Mouse (Mus musculus) WW6 (cell line): ENCODE measurements around the gene Ankrd2.

Experiments
- DNase-seq: peaks from one replicate; pipeline ENCODE4 v3.0.0-alpha.2; 2013; ENCODE audit warnings: low read depth, low spot score

The Ankrd2 gene

GRCm38 (mm10) chr19:42035456-42036248, at the start of gene Ankrd2:
Gene Ankrd2 (plus strand): TSS chr19:42036000.
- no peak for DNase-seq

- no peak for DNase-seq
Observed at GRCm38 (mm10) chr19:41987206-41987605, 48.6 kb upstream of the Ankrd2 start.

DNA sequence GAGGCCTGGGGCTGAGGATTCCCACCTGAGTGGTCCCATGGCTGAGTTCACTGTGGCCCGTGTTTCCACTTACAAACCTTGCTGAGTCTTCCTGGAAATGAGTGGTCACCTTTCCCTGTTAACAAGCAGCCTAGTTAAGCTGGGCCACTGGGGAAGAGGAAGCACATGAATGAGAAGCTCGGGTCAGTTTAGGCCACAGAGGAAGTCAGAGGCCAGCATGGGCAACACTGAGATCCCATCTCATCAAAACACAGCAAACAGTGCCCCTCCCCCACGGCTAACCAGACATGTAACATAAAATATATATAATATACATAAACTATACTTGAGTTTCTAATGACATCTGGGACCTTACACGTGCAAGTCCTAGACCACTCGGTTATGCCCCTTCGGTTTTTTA, 46.0 kb upstream of the Ankrd2 start:
- no peak for DNase-seq

DNA sequence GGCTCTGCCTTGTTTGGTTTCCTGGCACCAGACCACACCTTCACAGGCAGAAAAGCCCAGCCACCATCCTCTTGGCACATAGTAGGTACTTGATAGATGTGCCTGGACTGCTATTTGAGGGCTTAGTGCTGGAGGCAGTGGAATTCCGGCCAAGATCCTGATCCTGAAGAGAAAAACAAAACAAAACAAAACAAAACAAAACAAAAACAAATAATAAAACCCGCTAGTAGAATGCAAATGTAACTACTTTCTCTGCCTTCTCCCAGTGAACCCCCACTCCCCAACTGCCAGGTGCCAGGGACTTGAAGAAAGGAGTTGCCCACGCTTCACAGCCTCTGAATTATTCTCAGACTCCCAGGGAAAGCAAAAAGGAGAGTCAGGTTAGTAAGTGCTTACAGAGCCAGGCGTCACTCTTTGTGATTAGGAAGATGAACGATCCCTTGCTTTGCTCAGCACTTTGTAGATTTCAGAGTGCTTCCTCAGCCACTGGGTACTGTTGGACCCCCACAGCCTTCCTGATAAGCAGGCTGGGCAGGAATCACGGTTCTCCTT, 43.8 kb upstream of the Ankrd2 start:
- no peak for DNase-seq

DNA sequence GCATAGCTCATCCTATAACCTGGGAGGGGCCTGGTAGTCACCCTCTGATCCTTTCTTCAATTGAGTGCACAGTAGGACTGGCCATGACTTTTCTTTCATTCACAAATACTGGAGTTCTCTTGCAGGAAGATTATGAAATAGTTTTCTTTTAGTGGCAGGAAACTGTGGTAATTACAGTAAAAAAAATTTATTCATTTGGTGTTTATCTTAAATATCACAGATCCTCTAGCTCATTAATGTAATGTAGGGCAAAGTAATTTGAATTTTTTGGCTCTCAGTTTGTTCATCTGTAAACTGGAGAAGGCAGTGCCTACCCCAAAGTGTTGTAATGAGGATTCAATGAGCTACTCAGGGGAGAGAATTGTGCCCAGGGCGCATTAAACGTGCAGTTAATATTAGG, 42.8 kb upstream of the Ankrd2 start:
- DNase-seq, result no peak

DNA sequence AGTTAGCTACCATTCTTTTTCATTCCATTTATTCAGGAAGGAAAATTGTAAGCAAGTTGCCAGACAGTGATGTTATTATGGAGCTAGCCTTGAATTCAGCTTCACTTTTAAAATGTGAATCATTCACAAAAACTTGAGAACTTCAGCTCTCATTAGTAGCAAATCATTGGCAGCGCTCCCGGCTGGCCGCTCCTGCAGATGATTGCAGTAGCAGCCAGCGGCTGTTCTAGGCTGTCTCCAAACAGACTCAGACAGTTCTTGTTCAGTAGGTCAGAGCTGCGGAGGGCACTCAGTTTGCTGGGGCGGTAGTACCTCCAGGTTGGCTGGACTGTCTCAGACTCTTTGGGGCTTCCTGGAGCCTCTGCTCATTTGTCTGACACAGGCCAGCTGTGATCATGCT, 42.3 kb upstream of the Ankrd2 start:
- no peak for DNase-seq

GRCm38 (mm10) chr19:41994023-41994422, 41.8 kb upstream of the Ankrd2 start:
- no peak for DNase-seq

GRCm38 (mm10) chr19:41995483-41995882, 40.3 kb upstream of the Ankrd2 start:
- no peak for DNase-seq

GRCm38 (mm10) chr19:41997090-41997489, 38.7 kb upstream of the Ankrd2 start:
- no peak for DNase-seq

DNA sequence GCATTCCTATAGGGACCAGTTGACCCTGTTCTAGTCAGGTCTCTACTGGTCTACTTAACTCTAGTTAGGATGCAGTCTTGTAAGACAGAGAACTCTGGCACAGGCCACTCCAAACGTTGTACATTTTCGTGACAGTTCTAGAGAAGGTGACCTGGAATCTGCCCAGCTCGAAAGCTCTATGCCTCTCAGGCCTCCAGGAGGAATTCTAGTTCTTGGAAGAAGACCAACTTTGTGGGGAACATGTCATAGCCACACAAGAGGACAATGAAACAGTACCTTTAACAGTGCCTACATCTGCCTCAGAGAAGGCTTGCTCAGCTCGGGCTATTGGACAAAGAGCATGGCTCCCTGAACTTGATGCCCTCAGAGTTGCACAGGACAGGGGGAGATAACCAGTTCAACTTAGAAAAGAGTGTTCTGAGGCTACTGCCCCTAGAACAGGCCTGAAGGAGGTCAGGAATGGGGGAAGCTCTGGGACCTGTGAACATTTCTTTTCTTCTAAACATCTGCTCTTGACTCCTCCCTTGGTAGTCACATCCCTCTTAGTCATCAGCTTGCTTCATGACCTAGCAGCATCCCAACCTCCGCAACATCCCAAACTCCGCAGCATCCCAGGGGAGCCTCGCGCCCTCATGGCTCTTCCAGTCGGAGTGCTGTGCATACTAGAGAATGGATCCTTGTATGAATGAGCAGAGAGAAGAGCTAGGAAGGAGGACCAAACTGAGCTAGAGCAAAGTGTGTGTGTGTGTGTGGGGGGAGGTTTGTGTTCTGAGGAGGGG, 36.8 kb upstream of the Ankrd2 start:
- DNase-seq, result no peak

DNA sequence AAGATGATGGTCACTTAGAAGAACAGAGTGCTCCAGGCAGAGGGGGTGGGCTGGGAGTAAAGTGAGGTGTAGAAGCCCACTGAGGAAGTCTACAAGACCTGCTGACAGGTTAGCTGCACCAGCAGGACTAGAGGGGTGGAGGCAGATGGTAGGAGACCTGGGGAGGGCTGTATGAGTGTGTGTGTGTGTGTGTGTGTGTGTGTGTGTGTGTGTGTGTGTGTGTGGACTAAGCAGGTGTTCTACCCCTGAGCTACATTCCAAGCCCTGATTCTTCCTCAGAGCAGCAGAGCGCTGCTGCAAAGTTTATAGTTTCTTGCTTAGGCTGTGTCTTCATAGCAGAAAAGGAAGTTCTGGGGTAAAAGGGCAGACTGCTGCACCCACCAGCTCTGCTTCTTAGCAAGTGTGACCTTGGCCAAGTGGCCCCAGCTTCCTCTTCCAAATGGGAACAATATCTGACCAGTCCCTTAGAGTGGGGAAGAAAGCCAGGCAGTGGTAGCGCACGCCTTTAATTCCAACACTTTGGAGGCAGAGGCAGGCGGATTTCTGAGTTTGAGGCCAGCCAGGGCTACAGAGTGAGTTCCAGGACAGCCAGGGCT, 36.0 kb upstream of the Ankrd2 start:
- no peak for DNase-seq

DNA sequence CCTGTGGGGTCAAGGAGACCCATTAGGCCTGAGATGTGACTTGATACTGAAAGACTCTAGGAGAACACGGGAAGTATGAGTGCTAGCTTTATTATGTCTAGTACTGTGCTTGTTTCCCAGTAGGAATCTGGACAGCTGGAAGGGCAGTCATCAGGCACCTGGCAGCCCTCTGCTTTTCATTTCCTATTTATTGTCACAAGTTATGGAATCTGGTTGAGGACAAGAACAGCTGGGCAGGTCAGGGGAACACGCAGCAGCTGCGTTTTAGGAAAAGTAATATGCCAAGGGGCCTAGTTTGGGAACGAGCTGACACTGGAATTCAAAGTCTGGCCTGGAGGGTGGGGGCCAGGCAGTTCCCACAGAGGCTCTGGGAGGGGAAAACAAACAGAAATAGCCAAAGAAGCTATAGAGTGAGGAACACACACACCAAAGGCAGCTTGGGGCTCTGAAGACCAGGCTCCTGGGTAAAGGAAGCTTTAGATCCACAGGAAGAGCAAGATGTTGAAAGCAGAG, 35.3 kb upstream of the Ankrd2 start:
- no peak for DNase-seq

DNA sequence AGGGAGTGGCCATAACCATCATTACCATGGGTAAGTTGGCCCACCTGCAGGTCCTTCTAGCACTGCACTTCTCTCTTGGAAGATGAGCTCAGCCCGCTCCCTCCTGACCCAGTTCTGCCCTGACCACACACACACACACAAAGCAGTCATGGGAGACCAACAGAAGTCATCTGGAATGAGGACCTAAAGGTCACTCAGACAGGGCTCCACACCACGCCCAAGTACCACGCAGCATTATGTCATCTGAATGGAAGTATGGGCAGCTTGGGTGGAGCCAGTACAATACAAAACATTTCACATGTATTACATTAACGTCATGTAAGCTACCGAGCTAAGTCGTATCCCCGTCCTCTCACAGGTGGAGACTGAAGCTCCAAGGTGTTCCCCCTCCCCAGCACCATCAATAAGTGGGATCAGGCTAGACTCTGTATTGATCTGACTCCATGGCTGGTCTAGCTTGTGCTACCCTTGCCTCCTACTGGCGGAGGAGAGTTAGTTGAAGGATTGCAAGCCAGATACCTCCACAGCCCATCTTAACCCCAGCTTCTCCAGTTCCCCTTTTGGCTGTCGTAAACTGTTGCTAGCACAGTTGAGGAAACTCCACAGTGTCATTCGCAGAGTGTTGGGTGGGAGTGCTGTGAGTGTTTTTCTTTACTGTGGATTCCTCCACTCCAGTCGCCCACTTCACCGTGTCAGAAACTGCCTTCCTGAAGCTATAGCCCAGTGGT, 34.4 kb upstream of the Ankrd2 start:
- no peak for DNase-seq

- no peak for DNase-seq
Observed at GRCm38 (mm10) chr19:42004258-42004657, 31.5 kb upstream of the Ankrd2 start.

- no peak for DNase-seq
Observed at GRCm38 (mm10) chr19:42005616-42006015, 30.2 kb upstream of the Ankrd2 start.

- DNase-seq, result no peak
Observed at GRCm38 (mm10) chr19:42006568-42006967, 29.2 kb upstream of the Ankrd2 start.

- no peak for DNase-seq
Observed at GRCm38 (mm10) chr19:42008586-42008985, 27.2 kb upstream of the Ankrd2 start.

DNA sequence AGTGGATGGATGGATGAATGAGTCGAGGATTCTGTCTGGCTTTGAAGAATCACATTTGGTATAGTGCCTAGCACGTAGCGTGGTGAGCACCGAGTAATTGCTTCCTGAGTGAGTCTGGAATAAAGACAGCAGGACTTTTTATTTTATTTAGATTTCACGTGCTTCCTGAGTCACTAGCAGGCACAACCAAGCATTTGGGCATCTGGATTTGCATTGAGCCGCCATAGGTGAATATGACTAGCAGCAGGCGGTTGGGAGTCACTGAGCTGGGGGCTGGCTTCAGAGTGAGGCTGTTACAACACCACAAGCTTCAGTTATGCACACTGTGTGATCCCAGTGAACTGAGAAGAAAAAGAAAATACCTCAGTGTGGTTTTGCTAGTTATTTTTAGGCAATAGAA, 26.7 kb upstream of the Ankrd2 start:
- DNase-seq, result no peak

- no peak for DNase-seq
Observed at GRCm38 (mm10) chr19:42010436-42010835, 25.4 kb upstream of the Ankrd2 start.

DNA sequence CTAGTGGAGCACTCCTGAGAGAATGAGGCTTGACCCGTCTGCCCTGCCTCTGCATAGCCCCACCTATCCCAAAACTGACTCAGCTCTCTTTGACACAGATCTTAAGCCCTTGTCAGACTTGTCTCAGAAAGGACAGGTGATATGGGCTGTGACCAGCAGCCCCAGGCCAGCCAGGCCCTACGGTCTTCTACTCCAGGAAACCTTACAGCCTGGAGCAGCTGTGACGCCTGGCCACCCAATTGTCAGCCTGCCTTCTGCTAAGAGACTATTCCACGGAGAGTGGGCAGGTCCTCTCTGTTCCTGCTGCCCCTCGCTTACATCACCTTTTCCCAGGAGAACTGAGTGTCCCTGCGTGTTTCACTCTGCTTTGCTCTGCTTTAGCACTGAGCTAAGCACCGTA, 24.7 kb upstream of the Ankrd2 start:
- no peak for DNase-seq

DNA sequence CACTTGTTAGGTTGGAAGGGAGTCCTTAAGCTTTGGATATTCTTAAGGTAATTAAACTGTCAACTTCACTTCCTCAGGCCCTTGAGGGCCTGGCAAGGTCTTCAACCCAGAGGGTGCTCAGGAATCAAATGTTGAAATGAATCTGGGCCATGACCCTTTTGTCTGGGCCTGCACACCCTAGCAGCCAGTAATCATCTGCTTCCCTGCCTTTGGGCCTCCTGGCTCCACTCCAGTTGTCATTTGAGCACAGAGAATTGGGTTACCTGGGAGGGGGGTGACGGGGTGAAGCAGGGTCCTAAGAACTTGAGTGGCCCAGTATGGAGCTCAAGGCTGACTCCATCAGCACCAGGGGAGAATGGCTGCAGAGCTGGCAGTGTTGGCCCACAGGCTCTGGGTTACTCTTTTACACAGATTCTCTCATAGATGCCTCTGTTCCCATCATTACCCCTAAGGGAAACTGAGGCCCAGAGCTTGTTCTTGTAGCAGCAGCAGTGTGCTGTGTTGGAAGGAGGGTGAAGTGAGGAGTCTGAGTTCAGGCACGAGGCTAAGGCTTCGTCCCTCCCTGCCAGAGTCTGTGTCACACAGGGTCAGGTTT, 21.5 kb upstream of the Ankrd2 start:
- no peak for DNase-seq
